Mouse (Mus musculus) lung, embryonic 16.5 days (tissue): ENCODE measurements at regions not wholly inside any gene's neighbourhood (a gene's known extent, or its start where the extent isn't known, plus 50 kb on each side); places are given as distances from the start of the nearest gene placed in this dataset.

Source experiments
- ATAC-seq: fragments of 200-750 bp; cut with Nextera tagmentation; 2 replicates; pipeline ENCODE4 v1.8.0; 2017; ENCODE audit warnings: low read depth, mild to moderate bottlenecking, moderate library complexity
- H3K27ac ChIP-seq: fragments of 300-500 bp; sonication (generic); 2 replicates; pipeline ENCODE4 v1.5.1; 2014; ENCODE audit warnings: mild to moderate bottlenecking, control low read depth, low read length
- H3K27me3 ChIP-seq: fragments of 300-500 bp; sonication (generic); 2 replicates; pipeline ENCODE4 v1.6.1; 2014; ENCODE audit warnings: low read depth, low read length, mixed read lengths; ENCODE audit not compliant: control insufficient read depth, insufficient read depth
- H3K36me3 ChIP-seq: fragments of 300-500 bp; sonication (generic); 2 replicates; pipeline ENCODE4 v1.6.1; 2014; ENCODE audit warnings: low read length; ENCODE audit not compliant: control insufficient read depth, insufficient read depth
- H3K4me1 ChIP-seq: fragments of 300-500 bp; sonication (generic); replicated peaks from 2 replicates; pipeline ENCODE4 v1.6.1; 2014; ENCODE audit warnings: low read length, mixed read lengths; ENCODE audit not compliant: control insufficient read depth, insufficient read depth
- H3K4me2 ChIP-seq: fragments of 300-500 bp; sonication (generic); 2 replicates; pipeline ENCODE4 v1.6.1; 2014; ENCODE audit warnings: low read depth, low read length, control low read depth
- H3K4me3 ChIP-seq: fragments of 300-500 bp; sonication (generic); 2 replicates; pipeline ENCODE4 v1.5.1; 2014; ENCODE audit warnings: mild to moderate bottlenecking, low read length, control low read depth
- H3K9ac ChIP-seq: fragments of 300-500 bp; sonication (generic); 2 replicates; pipeline ENCODE4 v1.6.1; 2014; ENCODE audit warnings: low read length, control low read depth
- H3K9me3 ChIP-seq: fragments of 300-500 bp; sonication (generic); 2 replicates; pipeline ENCODE4 v1.6.1; 2016; ENCODE audit warnings: low read length; ENCODE audit not compliant: control insufficient read depth
- WGBS: fragments of 180-500 bp; shearing (Covaris S2); extraction: QIAGEN DNeasy Blood & Tissue Kit; methylation state at CpG from one replicate; pipeline ENCODE4 v1.1.7; 2014; 5-methylcytosine and 5-hydroxymethylcytosine counted together

DNA sequence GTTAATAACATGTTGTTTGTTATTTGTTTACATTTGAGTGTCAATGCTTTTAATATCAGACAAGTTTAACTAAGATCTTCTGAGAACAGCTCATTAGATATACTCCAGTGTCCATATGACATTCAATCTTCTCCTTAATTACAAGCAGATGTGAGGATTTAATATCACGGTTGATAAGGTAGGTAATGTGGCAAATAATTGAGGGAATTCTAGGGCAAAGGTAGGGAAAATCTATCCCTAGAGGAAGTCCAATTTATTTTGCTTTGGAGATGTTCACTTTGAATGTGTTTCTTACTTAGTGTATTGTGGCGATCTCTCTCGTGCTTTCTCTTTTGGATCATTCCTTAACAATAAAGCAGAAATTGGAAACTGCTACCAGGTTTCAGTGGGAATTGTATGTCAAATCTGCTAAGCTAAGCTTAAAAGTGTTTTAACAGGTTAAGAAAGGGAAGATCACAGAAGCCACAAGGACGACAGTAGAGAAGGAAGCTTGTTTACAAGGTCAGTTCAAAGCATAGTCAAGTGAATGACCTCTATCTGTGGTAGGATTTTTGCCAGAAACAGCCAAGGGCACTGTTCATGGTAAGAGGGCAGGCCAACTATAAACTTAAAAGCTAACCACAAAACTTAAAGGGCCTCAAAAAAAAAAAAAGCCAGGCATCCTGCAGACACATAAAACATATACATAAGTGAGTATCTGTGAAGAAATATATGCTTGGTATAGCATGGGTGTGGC, 282.2 kb upstream of the Xrcc4 start:
- Histone ChIP-seq H3K9ac (no peak overlapping the region), H3K27me3 (no peaks in the 10 kb centered on the region), H3K4me2 (no peak overlapping the region), H3K9me3 (no peaks in the 10 kb centered on the region), H3K27ac (no peak overlapping the region), H3K4me1 (no peaks in the 10 kb centered on the region), H3K4me3 (no peak overlapping the region), H3K36me3 (no peaks in the 10 kb centered on the region)
- 63% methylated on average over 4 of the region's 4 CpGs for WGBS
- ATAC-seq = no peak

DNA sequence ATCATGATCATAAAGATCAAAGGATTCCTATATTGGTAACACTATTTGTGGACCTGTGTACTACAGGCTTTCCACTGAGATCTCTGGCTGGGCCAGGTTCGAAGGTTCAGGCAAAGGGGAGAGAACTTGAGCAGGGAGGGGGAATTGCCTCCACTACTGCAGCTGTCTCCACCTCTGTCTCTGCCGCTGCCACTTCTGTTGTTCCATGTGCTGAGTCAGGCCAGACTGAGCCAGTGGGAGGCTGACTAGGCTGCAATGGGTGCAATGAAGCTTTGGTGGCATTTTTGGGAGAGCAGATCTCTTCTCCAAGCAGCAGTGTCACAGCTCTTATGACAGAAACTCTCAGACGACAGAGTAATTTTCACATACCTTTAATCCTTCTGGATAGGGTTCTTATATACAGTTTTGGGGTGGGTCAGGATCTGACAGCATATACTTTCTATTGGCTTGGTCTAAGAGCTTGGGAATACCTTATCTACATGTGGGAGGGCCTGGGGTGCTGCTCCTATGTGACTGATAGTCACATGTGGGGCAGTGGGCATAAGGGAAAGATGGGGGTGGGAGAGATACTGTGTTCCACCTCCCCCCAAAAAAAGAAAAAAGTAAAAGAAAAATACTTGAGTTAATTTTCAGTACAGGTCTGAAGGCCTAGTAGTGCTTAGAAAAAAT, 281.5 kb upstream of the Xrcc4 start:
- Histone ChIP-seq H3K27me3 (no peaks in the 10 kb centered on the region), H3K9me3 (no peaks in the 10 kb centered on the region), H3K4me3 (no peak overlapping the region), H3K27ac (no peak overlapping the region), H3K9ac (no peak overlapping the region), H3K36me3 (no peaks in the 10 kb centered on the region), H3K4me1 (no peaks in the 10 kb centered on the region), H3K4me2 (no peak overlapping the region)
- WGBS = 65% methylated on average over 3 of the region's 3 CpGs
- no peak for ATAC-seq

DNA sequence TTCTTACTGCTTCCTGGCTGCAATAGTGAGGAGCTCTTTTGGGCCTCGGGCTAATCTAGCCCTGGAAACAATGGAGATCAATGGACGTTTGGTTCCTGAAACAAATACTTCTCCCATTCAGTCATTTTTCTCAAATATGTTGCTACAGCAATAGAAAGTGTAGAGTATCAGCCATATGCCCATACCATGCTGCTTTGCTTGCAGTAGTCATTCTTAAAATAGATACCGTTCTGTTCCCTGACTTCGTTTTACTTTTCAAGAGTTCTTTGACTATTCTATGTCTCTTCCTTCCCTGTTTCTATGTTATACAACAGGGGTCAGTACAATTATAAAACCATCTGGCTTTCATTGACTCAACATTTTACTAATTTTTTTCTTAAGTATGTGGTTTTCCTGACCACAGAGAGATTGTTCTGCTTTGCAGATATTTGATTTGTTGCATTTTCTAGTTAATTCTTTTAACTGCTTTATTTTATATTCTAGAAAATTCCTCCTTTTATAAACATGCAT, 275.2 kb upstream of the Xrcc4 start:
- Histone ChIP-seq H3K9ac (no peak overlapping the region), H3K36me3 (no peaks in the 10 kb centered on the region), H3K27me3 (no peaks in the 10 kb centered on the region), H3K9me3 (no peaks in the 10 kb centered on the region), H3K4me2 (no peak overlapping the region), H3K27ac (no peak overlapping the region), H3K4me1 (peaks cover 6% of the 10 kb centered on the region), H3K4me3 (no peak overlapping the region)
- ATAC-seq = no peak
- WGBS = 79% methylated on average over 4 of the region's 4 CpGs

DNA sequence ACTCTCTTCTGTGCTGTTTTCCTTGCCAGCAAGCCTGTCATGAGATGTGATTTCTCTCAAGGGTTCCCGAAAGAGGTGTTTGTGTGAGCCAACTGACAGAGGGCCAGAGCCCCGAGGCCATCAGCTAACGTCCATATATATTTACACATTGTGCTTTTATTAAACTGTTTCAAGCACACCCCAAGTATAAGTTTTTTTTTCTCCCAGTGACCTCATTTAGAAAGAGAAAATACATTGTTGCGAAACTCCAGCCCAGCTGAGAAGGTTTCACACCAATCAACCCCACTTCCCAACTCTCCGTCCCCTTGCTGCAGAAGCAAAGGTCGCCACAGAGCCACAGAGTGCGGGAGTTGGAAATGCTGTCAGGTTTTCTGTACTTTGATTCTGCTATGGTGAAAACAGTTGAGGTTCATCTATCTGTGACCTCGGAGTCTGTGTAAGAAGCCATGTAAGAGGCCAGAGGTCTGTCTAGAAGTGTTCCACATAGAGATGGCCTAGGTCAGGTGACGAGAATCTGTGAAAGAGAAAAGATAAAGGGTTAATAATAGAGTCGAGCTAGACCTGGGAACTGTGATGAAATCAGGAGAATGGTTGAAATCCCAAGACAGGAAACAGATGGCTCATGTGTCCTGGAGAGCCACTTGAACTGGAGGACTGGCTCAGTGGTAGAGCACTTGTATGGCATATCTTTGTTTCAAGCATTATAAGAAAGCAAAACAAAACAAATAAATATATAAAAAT, 270.6 kb upstream of the Xrcc4 start:
- Histone ChIP-seq H3K27ac (peak overlapping the region; percentile 27; the same call in 1 of the 2 replicates), H3K9ac (no peak overlapping the region)
- ATAC-seq = peak; percentile 79

DNA sequence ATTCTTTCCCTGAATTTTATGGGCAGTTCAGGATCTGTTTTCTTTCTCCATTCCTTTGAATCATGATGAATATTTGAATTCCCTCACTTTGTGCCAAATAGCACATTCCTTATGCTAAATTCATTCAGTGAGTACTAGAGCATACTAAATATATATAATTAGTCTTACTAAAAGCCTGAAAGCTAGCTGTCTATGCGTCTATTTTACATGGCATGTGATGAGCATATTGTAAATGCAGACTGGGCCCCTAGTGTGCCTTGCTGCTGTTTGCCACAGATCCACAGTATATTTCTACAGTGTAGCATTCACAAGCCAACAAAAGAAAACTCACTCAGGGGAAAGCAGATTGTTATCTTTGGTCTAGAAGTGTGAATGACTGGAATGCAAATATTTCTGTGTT, 268.7 kb upstream of the Xrcc4 start:
- Histone ChIP-seq H3K4me2 (no peak overlapping the region), H3K9me3 (no peaks in the 10 kb centered on the region), H3K36me3 (no peaks in the 10 kb centered on the region), H3K27me3 (no peaks in the 10 kb centered on the region), H3K4me3 (no peak overlapping the region), H3K27ac (no peak overlapping the region), H3K4me1 (peaks cover 11% of the 10 kb centered on the region), H3K9ac (no peak overlapping the region)
- ATAC-seq = no peak
- 51% methylated on average over 1 of the region's 1 CpGs for WGBS

More for the DNA sequence above, 270.6 kb upstream of the Xrcc4 start:
- H3K4me1 ChIP-seq = peaks cover 11% of the 10 kb centered on the region
- H3K4me2 ChIP-seq = peak overlapping the region; percentile 17
- WGBS = 23% methylated on average over 10 of the region's 10 CpGs
- H3K36me3 ChIP-seq = no peaks in the 10 kb centered on the region
- no peaks in the 10 kb centered on the region for H3K9me3 ChIP-seq
- H3K27me3 ChIP-seq = no peaks in the 10 kb centered on the region
- no peak overlapping the region for H3K4me3 ChIP-seq

DNA sequence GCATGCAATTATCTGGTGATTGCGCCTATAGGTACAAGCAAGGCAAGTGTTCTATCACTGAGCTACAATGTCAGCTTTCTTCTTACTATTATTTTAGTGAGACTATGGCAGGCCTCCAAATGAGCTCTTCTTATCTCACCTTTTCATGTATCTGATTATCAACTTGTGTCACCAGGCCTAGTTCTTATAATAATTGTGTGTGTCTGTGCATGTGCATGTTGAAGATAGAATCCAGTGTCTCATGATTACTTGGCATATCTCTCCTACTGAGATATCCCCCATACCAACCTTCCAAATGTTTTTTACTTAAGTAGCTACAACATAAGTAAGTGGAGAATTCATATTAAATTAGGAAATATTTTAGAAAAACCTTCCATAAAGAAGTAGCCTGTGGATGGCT, 266.2 kb upstream of the Xrcc4 start:
- H3K9ac ChIP-seq = no peak overlapping the region
- peaks cover 11% of the 10 kb centered on the region for H3K4me1 ChIP-seq
- WGBS = 93% methylated on average over 1 of the region's 1 CpGs
- H3K4me2 ChIP-seq = no peak overlapping the region
- no peak overlapping the region for H3K4me3 ChIP-seq
- H3K27ac ChIP-seq = no peak overlapping the region
- no peaks in the 10 kb centered on the region for H3K9me3 ChIP-seq
- no peaks in the 10 kb centered on the region for H3K36me3 ChIP-seq
- no peak for ATAC-seq
- H3K27me3 ChIP-seq = no peaks in the 10 kb centered on the region

DNA sequence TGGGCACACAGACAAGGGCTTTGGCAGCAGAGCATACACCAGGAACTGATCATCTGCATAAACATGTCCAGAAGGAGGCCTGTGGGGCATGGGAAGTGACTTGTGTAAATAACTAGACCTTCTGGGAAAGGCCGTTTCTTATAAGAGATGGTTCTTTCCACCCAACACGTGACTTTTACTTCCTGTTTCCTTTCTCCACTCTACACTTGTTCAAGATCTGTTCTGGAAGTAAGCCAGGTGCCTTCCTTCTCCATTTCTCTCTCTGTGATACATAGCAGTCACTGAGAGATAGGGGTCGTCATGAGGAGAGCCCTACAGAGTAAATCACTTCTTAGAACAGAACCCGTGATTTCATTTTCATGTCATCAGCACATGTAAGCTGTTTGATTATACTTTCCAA, 253.4 kb upstream of the Xrcc4 start:
- no peak overlapping the region for H3K27ac ChIP-seq
- no peak overlapping the region for H3K9ac ChIP-seq
- no peak for ATAC-seq
- 24% methylated on average over 4 of the region's 4 CpGs for WGBS
- no peaks in the 10 kb centered on the region for H3K36me3 ChIP-seq
- no peak overlapping the region for H3K4me2 ChIP-seq
- no peaks in the 10 kb centered on the region for H3K9me3 ChIP-seq
- H3K27me3 ChIP-seq = no peaks in the 10 kb centered on the region
- H3K4me3 ChIP-seq = no peak overlapping the region
- H3K4me1 ChIP-seq = no peaks in the 10 kb centered on the region

DNA sequence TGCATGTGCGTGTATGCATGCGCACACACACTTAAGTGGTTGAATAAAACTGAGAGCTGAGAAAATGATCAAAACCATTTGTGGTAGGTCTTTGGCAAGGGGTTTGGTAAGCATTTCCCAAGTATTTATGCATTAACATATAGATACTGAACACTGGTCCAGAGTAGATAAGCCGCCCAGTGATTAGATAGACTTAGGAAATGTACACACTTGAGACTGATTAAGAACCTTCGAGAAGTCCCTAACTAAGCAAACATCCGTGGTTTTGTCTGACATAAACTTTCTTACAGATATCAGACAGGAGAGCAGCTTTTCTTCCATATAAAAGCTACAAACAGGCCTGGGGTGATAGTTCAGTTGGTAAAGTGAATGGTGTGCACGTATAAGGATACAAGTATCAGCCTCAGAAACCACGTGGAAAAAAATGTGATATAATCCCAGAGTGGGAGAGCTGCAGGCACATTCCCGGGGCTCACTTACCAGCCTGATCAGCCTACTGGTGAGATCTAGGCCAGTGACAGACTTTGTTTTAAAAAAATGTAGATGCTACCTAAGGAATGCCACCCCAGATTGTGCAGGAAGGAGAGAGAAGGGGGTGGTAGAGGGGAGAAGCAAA, 252.3 kb upstream of the Xrcc4 start:
- no peaks in the 10 kb centered on the region for H3K27me3 ChIP-seq
- WGBS = 35% methylated on average over 8 of the region's 8 CpGs
- no peak overlapping the region for H3K27ac ChIP-seq
- no peaks in the 10 kb centered on the region for H3K9me3 ChIP-seq
- H3K4me2 ChIP-seq = no peak overlapping the region
- no peak overlapping the region for H3K9ac ChIP-seq
- H3K36me3 ChIP-seq = no peaks in the 10 kb centered on the region
- no peak overlapping the region for H3K4me3 ChIP-seq
- H3K4me1 ChIP-seq = no peaks in the 10 kb centered on the region
- peak; percentile 41; the same call in 1 of the 2 replicates for ATAC-seq

DNA sequence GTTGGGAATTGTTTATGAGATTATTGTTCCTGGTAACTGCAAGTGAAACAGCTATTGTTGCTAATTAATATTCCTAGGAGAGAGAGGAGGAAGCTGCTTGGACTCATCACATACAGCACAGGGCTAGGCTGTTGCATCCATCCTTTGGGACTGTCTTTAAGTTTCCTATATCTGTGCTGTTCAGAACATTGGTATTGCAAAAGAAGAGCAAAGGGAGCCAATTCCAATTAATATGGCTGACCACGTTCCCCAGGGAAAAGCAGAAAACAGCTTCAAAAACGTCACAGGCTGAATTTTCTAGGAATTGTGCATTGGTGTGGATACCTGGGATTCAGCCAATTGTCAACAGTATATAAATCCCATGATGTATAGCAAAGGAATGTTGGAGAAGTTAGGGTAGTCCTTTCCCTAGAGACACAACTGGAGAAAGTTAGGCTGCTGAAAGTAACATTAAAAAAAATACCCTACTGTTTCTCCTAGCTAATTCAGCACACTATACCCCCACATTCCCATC, 251.3 kb upstream of the Xrcc4 start:
- Histone ChIP-seq H3K27me3 (no peaks in the 10 kb centered on the region), H3K4me2 (no peak overlapping the region), H3K4me3 (no peak overlapping the region), H3K9me3 (no peaks in the 10 kb centered on the region), H3K27ac (no peak overlapping the region), H3K9ac (no peak overlapping the region), H3K36me3 (no peaks in the 10 kb centered on the region), H3K4me1 (no peaks in the 10 kb centered on the region)
- WGBS = 39% methylated on average over 2 of the region's 2 CpGs
- no peak for ATAC-seq
